ENCODE assay signal across 8 mouse cellular contexts in genomic region chr15:89172276-89172935, GRCm38 (mm10). TPM values are rescaled to one million over a fixed set of nuclear protein-coding genes. Genes with fewer than 3 reads are reported as not detected.
DNase-seq lines count a peak whose midpoint lies in the region; ATAC-seq and TF ChIP-seq lines count a peak whose summit lies in the region.

No protein-coding gene starts in this region.

- intact Hi-C loops in heart, postnatal 25 days (cut with DNase I), result no loop called here
- intact Hi-C loops in heart, postnatal 10 days (cut with DNase I), result no loop called here

- ATAC-seq in heart, embryonic 11.5 days (replicated peaks; ENCODE audit: insufficient number of reproducible peaks, low FRiP score, low TSS enrichment), result no peak

- H3K9ac ChIP-seq in heart, embryonic 11.5 days (ENCODE audit: low read depth, low read length), result peak overlapping the region; percentile 75

- peaks cover 100% of the 10 kb centered on the region for H3K79me2 ChIP-seq in macrophage (ENCODE audit: inconsistent target)

- peaks cover 83% of the 10 kb centered on the region for H3K4me1 ChIP-seq in heart, embryonic 11.5 days (ENCODE audit: control insufficient read depth, insufficient read depth, low read length)
- H3K4me1 ChIP-seq in bone marrow macrophage, adult 2 months (ENCODE audit: control insufficient read depth, insufficient read depth, low read length), result peaks cover 63% of the 10 kb centered on the region

- no peaks in the 10 kb centered on the region for H3K27me3 ChIP-seq in heart, embryonic 11.5 days (ENCODE audit: control insufficient read depth, insufficient read depth, low read length)

- no peak for TF ChIP-seq CTCF in bone marrow macrophage, adult 2 months (IDR thresholded peaks at IDR 0.05; ENCODE audit: low read depth, low read length)

- no peak for DNase-seq in heart, postnatal 25 days (ENCODE audit: low spot score)
- DNase-seq in heart, postnatal 10 days, result peak; percentile 25 to 36
- DNase-seq in ovary, postnatal 14 days (ENCODE audit: low spot score), result no peak
- DNase-seq in left cerebral cortex, adult 9 months (ENCODE audit: low spot score in 2 of 2), result no peak
- no peak for DNase-seq in right cerebral cortex, postnatal 25 days

- H3K27ac ChIP-seq in heart, embryonic 11.5 days (ENCODE audit: low read depth, low read length), result peak overlapping the region; percentile 30; the same call in 1 of the 2 replicates
- H3K27ac ChIP-seq in bone marrow macrophage, adult 2 months (ENCODE audit: insufficient read depth, low read depth, low read length), result peak overlapping the region; percentile 96
- peak overlapping the region; percentile 90 for H3K27ac ChIP-seq in macrophage

- H3K4me3 ChIP-seq in heart, embryonic 11.5 days (ENCODE audit: low read depth, low read length), result peak overlapping the region; percentile 63
- H3K4me3 ChIP-seq in bone marrow macrophage, adult 2 months (ENCODE audit: insufficient read depth, low read length), result peak overlapping the region; percentile 83
- peak overlapping the region; percentile 46 for H3K4me3 ChIP-seq in macrophage (ENCODE audit: inconsistent target)

- WGBS in heart, embryonic 11.5 days (ENCODE audit: insufficient replicate concordance), result 45% methylated on average over 17 of the region's 17 CpGs
- 27% methylated on average over 17 of the region's 17 CpGs for WGBS in macrophage (ENCODE audit: missing documents)

- no peaks in the 10 kb centered on the region for H3K9me3 ChIP-seq in heart, embryonic 11.5 days (replicated peaks; ENCODE audit: control insufficient read depth, low read length)

- peak overlapping the region; percentile 95 for H3K4me2 ChIP-seq in heart, embryonic 11.5 days

- no peak for TF ChIP-seq POLR2A in bone marrow macrophage, adult 2 months (IDR thresholded peaks at IDR 0.05; ENCODE audit: borderline replicate concordance, low read depth, low read length)

- H3K36me3 ChIP-seq in heart, embryonic 11.5 days (ENCODE audit: control insufficient read depth, insufficient read depth, low read length), result no peaks in the 10 kb centered on the region
- peaks cover 22% of the 10 kb centered on the region for H3K36me3 ChIP-seq in macrophage (ENCODE audit: inconsistent target)

RNA-seq across cellular contexts. Expression of gene Plxnb2, which starts 8.2 kb away (rescaled TPM):
- polyA plus RNA-seq in heart, embryonic 11.5 days (2014; fragmentation: Nextera tagmentation; extraction: Ambion mirVana), result 84.6 and 95.1 TPM in 2 replicates
- total RNA-seq in heart, postnatal 25 days (2021), result 10 to 100 TPM; 81.5 to 86.1 TPM
- polyA plus RNA-seq in bone marrow macrophage, adult 2 months (2012; ENCODE audit: insufficient read depth, insufficient read length, missing spikeins), result 432 and 457 TPM in 2 replicates
- 100 to 1,000 TPM; 115 to 145 TPM for total RNA-seq in heart, postnatal 10 days (2021)
- total RNA-seq in macrophage (2018; cell fraction: chromatin; rRNA removed), result 100 to 1,000 TPM in 21 of 26 experiments, 10 to 100 TPM in 5; 56.4 to 466 (median 272) TPM
- total RNA-seq in macrophage (2018; cell fraction: cytosol; rRNA removed), result 100 to 1,000 TPM; 231 to 545 (median 345) TPM
- 100 to 1,000 TPM; 287 to 804 (median 490) TPM for total RNA-seq in macrophage (2018; cell fraction: nucleus; rRNA removed)
- polyA plus RNA-seq in macrophage (2018), result 226 to 333 TPM (median 246 TPM) in 3 replicates

RNA-seq across cellular contexts. Expression of gene Mapk11, which starts 23.0 kb away (rescaled TPM):
- polyA plus RNA-seq in heart, embryonic 11.5 days (2014; fragmentation: Nextera tagmentation; extraction: Ambion mirVana), result 3.2 and 4.2 TPM in 2 replicates
- total RNA-seq in heart, postnatal 25 days (2021), result 1 to 10 TPM; 1.4 to 2.1 TPM
- polyA plus RNA-seq in bone marrow macrophage, adult 2 months (2012; ENCODE audit: insufficient read depth, insufficient read length, missing spikeins), result 2.2 and 2.7 TPM in 2 replicates
- 1 to 10 TPM; 4.1 to 4.8 TPM for total RNA-seq in heart, postnatal 10 days (2021)
- 10 to 100 TPM in 5 of 26 experiments, 1 to 10 TPM in 21; 2.3 to 40.1 (median 4.9) TPM for total RNA-seq in macrophage (2018; cell fraction: chromatin; rRNA removed)
- 1 to 10 TPM in 19 of 26 experiments, under 1 TPM in 7; 0.62 to 1.9 (median 1.3) TPM for total RNA-seq in macrophage (2018; cell fraction: cytosol; rRNA removed)
- total RNA-seq in macrophage (2018; cell fraction: nucleus; rRNA removed), result 10 to 100 TPM in 2 of 26 experiments, 1 to 10 TPM in 24; 1.5 to 17.6 (median 2.8) TPM
- 0.79 to 2.1 TPM (median 1.5 TPM) in 3 replicates for polyA plus RNA-seq in macrophage (2018)

RNA-seq across cellular contexts. Expression of gene Dennd6b, which starts 23.9 kb away (rescaled TPM):
- 18.0 and 18.5 TPM in 2 replicates for polyA plus RNA-seq in heart, embryonic 11.5 days (2014; fragmentation: Nextera tagmentation; extraction: Ambion mirVana)
- total RNA-seq in heart, postnatal 25 days (2021), result 1 to 10 TPM; 8.4 to 8.7 TPM
- 3.4 and 3.8 TPM in 2 replicates for polyA plus RNA-seq in bone marrow macrophage, adult 2 months (2012; ENCODE audit: insufficient read depth, insufficient read length, missing spikeins)
- 1 to 10 TPM; 8.6 TPM for total RNA-seq in heart, postnatal 10 days (2021)
- 10 to 100 TPM; 13.0 to 92.2 (median 42.9) TPM for total RNA-seq in macrophage (2018; cell fraction: chromatin; rRNA removed)
- total RNA-seq in macrophage (2018; cell fraction: cytosol; rRNA removed), result 1 to 10 TPM in 15 of 26 experiments, under 1 TPM in 11; 0.47 to 5.8 (median 1.3) TPM
- total RNA-seq in macrophage (2018; cell fraction: nucleus; rRNA removed), result 10 to 100 TPM in 25 of 26 experiments, 1 to 10 TPM in 1; 7.9 to 62.1 (median 21.2) TPM
- 0.80 to 2.0 TPM (median 1.1 TPM) in 3 replicates for polyA plus RNA-seq in macrophage (2018)

RNA-seq across cellular contexts. Expression of gene Mapk12, which starts 31.9 kb away (rescaled TPM):
- polyA plus RNA-seq in heart, embryonic 11.5 days (2014; fragmentation: Nextera tagmentation; extraction: Ambion mirVana), result 20.7 and 24.6 TPM in 2 replicates
- total RNA-seq in heart, postnatal 25 days (2021), result 10 to 100 TPM; 20.1 to 22.3 TPM
- polyA plus RNA-seq in bone marrow macrophage, adult 2 months (2012; ENCODE audit: insufficient read depth, insufficient read length, missing spikeins), result not detected in 2 replicates
- 10 to 100 TPM; 23.8 to 24.8 TPM for total RNA-seq in heart, postnatal 10 days (2021)
- total RNA-seq in macrophage (2018; cell fraction: chromatin; rRNA removed), result 1 to 10 TPM in 1 of 26 experiments, under 1 TPM in 9, not detected in 16; 0.42 to 1.8 (median 0.62) TPM
- under 1 TPM in 8 of 26 experiments, not detected in 18; 0.09 to 0.26 (median 0.14) TPM for total RNA-seq in macrophage (2018; cell fraction: cytosol; rRNA removed)
- total RNA-seq in macrophage (2018; cell fraction: nucleus; rRNA removed), result under 1 TPM in 3 of 26 experiments, not detected in 23; 0.35 to 0.99 (median 0.47) TPM
- 0.09 TPM in 1 of 3 replicates, not detected in the others for polyA plus RNA-seq in macrophage (2018)

RNA-seq across cellular contexts. Expression of gene Ppp6r2, which starts 38.9 kb away (rescaled TPM):
- polyA plus RNA-seq in heart, embryonic 11.5 days (2014; fragmentation: Nextera tagmentation; extraction: Ambion mirVana), result 20.5 and 23.5 TPM in 2 replicates
- 10 to 100 TPM; 63.4 to 65.0 TPM for total RNA-seq in heart, postnatal 25 days (2021)
- 31.6 and 32.7 TPM in 2 replicates for polyA plus RNA-seq in bone marrow macrophage, adult 2 months (2012; ENCODE audit: insufficient read depth, insufficient read length, missing spikeins)
- total RNA-seq in heart, postnatal 10 days (2021), result 10 to 100 TPM; 59.5 to 60.6 TPM
- total RNA-seq in macrophage (2018; cell fraction: chromatin; rRNA removed), result 100 to 1,000 TPM in 9 of 26 experiments, 10 to 100 TPM in 15, 1 to 10 TPM in 2; 8.9 to 124 (median 81.9) TPM
- total RNA-seq in macrophage (2018; cell fraction: cytosol; rRNA removed), result 10 to 100 TPM; 16.3 to 43.0 (median 25.8) TPM
- total RNA-seq in macrophage (2018; cell fraction: nucleus; rRNA removed), result 10 to 100 TPM in 24 of 26 experiments, 1 to 10 TPM in 2; 8.8 to 85.5 (median 51.4) TPM
- polyA plus RNA-seq in macrophage (2018), result 15.7 to 23.8 TPM (median 17.1 TPM) in 3 replicates

Comparison
In these comparisons a context has a peak if more than half of its experiments do, and no peak if none do; other contexts are left out.
1. DNase-seq: peak in heart, postnatal 10 days (2 of 2); none in heart, postnatal 25 days (single experiment), ovary, postnatal 14 days (single experiment), left cerebral cortex, adult 9 months (0 of 2) and right cerebral cortex, postnatal 25 days (single experiment).
2. H3K27ac ChIP-seq: peak in every context shown above with its lines; median percentile 96 in bone marrow macrophage, adult 2 months; 90 in macrophage; 30 in heart, embryonic 11.5 days.
3. Peak in every context shown above with its lines, with median percentiles within 50 percentile points of each other: H3K4me3 ChIP-seq.